Mouse (Mus musculus) cortical plate, adult 2 months (tissue): ENCODE measurements around the gene Fam189a1. TPM values are rescaled to one million over a fixed set of nuclear protein-coding genes. Genes with fewer than 3 reads are reported as not detected.

ENCODE experiments used
- H3K27ac ChIP-seq: fragments of 200-500 bp; 2 replicates; pipeline ENCODE4 v1.5.1; 2012; ENCODE audit warnings: low read length, control low read depth, inconsistent platforms; ENCODE audit not compliant: insufficient read depth
- H3K4me1 ChIP-seq: fragments of 200-500 bp; 2 replicates; pipeline ENCODE4 v1.6.1; 2011; ENCODE audit warnings: low read length; ENCODE audit not compliant: control insufficient read depth, insufficient read depth
- H3K4me3 ChIP-seq: fragments of 200-500 bp; 2 replicates; pipeline ENCODE4 v1.5.1; 2011; ENCODE audit warnings: mild to moderate bottlenecking, low read length, control low read depth; ENCODE audit not compliant: insufficient read depth
- CTCF ChIP-seq: fragments of 200-500 bp; IDR thresholded peaks from 2 replicates; pipeline ENCODE4 v1.5.1; 2011; ENCODE audit warnings: mild to moderate bottlenecking, control low read depth, low read length; ENCODE audit not compliant: insufficient read depth; ENCODE audit errors: extremely low read depth
- POLR2A ChIP-seq: fragments of 200-500 bp; IDR thresholded peaks from 2 replicates; pipeline ENCODE4 v1.6.1; 2011; ENCODE audit warnings: mild to moderate bottlenecking, low read length, control low read depth; ENCODE audit not compliant: insufficient read depth; ENCODE audit errors: extremely low read depth
- polyA plus RNA-seq: library from polyadenylated mRNA; depleted of rRNA; stranded (reverse); fragments of >200 nt; gene quantifications from 2 replicates; pipeline ENCODE4 v1.2.3, GENCODE M21; 2012

The Fam189a1 gene
- polyA plus RNA-seq, 1 experiment = 61.3 TPM

DNA sequence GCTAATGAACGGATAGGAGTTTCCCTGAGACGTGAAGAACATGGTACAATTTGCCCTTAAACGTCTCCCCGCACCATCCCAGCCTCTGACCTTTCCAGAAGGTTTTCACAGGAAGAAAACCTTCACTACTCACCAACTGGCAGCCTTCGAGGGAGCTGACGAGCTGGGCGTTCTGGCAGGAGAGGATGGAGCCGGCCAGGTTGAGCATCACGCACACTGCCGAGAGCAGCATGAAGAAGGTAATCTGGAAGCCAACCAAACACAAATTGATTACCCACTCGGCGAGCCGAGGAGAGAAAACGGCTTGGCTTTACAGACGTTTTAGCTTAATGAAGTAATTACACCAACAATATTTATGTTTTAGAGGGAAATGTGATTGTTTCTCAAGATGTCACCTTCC lies 300.4 kb downstream of the Fam189a1 start:
- no peak overlapping the region for H3K27ac ChIP-seq
- TF ChIP-seq POLR2A (no peak), CTCF (no peak)
- peaks cover 2% of the 10 kb centered on the region; the same call in 1 of the 2 replicates for H3K4me1 ChIP-seq
- peak overlapping the region; percentile 34 for H3K4me3 ChIP-seq

DNA sequence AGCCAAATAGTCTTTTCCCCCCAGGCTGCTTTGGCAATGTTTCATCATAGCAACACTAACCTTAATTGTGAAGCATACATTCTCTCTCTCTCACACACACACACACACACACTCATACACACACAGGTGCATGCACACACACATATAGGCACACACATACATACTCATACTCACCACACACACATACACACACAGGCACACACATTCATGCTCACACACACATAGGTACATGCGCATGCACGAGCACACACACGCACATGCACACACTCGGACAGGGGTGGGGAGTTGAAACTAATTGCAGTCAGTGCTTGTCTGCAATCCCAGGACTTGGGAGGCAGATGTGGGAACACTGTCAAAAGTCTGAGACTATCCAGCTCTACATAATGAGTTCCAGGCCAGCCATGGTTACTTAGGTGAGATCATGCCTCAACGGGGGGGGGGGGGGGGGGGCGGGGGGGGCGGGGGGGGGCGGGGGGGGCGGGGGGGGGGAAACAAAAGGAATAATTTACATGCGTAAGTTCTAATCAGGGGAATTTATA lies 300.9 kb downstream of the Fam189a1 start:
- Histone ChIP-seq H3K4me1 (peaks cover 2% of the 10 kb centered on the region; the same call in 1 of the 2 replicates), H3K27ac (no peak overlapping the region), H3K4me3 (peak overlapping the region; percentile 34; the same call in 1 of the 2 replicates)
- TF ChIP-seq CTCF (no peak), POLR2A (no peak)

GRCm38 (mm10) chr7:64850791-64851190 lies 305.6 kb downstream of the Fam189a1 start:
- Histone ChIP-seq H3K4me3 (no peak overlapping the region), H3K4me1 (peaks cover 2% of the 10 kb centered on the region; the same call in 1 of the 2 replicates), H3K27ac (no peak overlapping the region)
- TF ChIP-seq CTCF (no peak), POLR2A (no peak)

- H3K4me3 ChIP-seq = no peak overlapping the region
- no peak overlapping the region for H3K27ac ChIP-seq
- no peak for TF ChIP-seq POLR2A
- TF ChIP-seq CTCF = no peak
- H3K4me1 ChIP-seq = no peaks in the 10 kb centered on the region; the same call in 1 of the 2 replicates
Measured at GRCm38 (mm10) chr7:64847366-64847899, 308.9 kb downstream of the Fam189a1 start.

- Histone ChIP-seq H3K4me3 (no peak overlapping the region), H3K4me1 (peaks cover 1% of the 10 kb centered on the region; the same call in 1 of the 2 replicates), H3K27ac (no peak overlapping the region)
- TF ChIP-seq POLR2A (no peak), CTCF (no peak)
Measured at GRCm38 (mm10) chr7:64846061-64846460, 310.3 kb downstream of the Fam189a1 start.

DNA sequence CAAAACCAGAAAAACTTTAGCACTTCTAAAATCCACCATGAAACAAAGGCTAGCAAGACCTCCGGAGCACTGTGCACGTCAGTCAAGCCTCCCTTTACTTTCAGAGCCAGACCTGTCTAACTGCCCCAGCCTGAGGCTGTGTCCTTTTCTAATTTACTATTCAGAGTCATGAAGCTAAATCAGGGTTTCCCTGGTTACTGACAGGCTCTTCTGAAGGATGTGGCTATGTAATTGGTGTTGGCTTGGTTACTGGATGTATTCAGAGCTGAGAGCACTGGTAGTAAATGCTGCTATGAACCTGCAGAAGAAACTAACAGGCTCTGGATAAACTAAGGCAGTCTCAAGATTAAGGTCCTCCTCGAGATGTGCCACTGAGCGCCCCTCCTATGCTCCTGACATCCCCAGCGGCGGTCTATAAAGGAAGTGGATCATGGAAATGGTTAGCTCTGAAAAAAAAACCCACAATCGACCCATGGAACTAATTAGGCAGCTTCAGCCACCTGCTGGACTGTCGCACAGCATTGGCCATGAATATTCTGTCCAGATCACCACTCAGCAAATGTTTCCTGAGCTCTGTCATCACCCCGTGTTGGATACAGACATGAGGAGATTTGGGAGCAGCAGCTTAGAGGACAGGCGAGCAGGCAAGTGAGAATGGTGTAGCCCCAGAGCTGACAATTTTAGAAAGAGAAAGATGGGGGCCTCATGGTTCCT lies 315.3 kb downstream of the Fam189a1 start:
- Histone ChIP-seq H3K4me3 (no peak overlapping the region), H3K4me1 (peaks cover 6% of the 10 kb centered on the region), H3K27ac (no peak overlapping the region)
- TF ChIP-seq CTCF = no peak
- TF ChIP-seq POLR2A = no peak

DNA sequence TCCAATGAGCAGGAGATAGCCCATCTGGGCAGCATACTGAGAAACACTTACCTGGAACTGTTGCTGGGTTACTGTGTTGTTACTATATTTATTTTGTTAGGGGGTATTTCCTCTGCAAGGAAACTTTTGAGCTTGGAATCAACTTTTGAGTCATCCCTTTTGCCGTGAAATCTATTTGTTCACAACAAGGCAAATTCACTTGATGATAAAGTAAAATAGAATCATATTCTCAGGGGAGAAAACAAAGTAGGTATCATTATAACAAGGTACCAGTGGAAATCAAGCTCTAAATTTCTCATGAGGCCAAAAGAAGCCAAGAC lies 315.8 kb downstream of the Fam189a1 start:
- TF ChIP-seq CTCF (no peak), POLR2A (no peak)
- H3K27ac ChIP-seq = no peak overlapping the region
- H3K4me3 ChIP-seq = no peak overlapping the region
- peaks cover 6% of the 10 kb centered on the region for H3K4me1 ChIP-seq

DNA sequence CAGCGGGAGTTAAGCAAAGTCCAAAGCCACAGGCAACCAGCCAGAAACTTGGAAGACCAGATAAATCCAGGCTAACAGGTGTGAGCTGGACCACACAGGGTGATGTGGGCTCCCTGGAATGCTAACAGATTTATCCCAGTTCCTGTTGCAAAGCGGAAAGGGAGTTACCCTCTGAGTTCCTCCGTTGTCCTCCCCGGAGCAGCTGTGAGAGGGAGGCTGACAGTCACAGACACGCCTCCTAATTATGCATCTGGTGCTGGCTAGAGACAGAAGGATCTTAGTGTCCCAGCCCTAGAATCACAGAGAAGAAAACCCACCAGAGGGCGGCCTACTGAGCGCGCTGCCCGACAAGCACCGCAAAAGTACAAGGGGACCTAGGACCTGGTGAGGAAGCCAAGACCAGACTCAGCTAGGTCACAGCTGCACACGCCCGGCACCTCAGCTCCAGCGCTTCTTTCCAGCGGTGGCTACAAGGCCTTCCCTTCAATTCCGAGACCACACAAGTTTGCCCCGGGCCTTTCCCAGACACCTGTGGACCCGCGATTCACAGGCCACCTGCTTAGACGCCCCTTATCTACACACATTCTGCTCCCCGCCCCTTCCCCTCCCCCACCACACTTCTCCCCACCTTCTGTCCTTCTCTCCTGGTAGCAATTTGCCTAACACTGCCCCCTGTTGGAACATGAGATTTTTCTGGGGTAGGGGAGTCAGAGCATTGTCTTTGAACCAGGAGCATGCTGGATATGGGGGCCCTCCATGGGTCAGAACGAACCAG lies 316.4 kb downstream of the Fam189a1 start:
- TF ChIP-seq CTCF = peak; percentile 23; the same call in 1 of the 2 replicates
- TF ChIP-seq POLR2A = no peak

DNA sequence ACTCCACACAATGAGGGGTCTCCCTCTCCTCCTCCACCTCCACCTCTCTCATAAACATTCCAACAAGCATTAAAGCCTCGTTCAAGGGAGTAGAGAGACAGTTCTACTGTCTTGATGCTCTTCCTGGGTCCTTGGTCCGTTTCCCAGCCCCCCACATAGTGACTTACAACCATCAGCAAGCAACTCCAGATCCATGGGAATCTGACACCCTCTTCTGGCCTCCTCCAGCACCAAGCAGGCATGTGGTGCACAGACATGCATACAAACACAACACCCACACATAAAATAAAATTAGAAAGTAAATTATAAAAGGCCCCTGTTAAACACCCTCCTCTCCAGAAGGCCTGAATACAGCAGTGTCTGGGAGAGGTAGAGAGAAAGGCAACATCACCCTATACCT lies 317.1 kb downstream of the Fam189a1 start:
- H3K4me1 ChIP-seq = peaks cover 6% of the 10 kb centered on the region
- H3K27ac ChIP-seq = no peak overlapping the region
- H3K4me3 ChIP-seq = no peak overlapping the region
- TF ChIP-seq CTCF (no peak), POLR2A (no peak)

More for the DNA sequence above, 316.4 kb downstream of the Fam189a1 start:
- Histone ChIP-seq H3K4me3 (no peak overlapping the region; the same call in 1 of the 2 replicates), H3K27ac (0 out of 2 replicates have a peak overlapping the region, but pooled peaks have one; percentile 15), H3K4me1 (peaks cover 6% of the 10 kb centered on the region)
